In the genomic region with DNA sequence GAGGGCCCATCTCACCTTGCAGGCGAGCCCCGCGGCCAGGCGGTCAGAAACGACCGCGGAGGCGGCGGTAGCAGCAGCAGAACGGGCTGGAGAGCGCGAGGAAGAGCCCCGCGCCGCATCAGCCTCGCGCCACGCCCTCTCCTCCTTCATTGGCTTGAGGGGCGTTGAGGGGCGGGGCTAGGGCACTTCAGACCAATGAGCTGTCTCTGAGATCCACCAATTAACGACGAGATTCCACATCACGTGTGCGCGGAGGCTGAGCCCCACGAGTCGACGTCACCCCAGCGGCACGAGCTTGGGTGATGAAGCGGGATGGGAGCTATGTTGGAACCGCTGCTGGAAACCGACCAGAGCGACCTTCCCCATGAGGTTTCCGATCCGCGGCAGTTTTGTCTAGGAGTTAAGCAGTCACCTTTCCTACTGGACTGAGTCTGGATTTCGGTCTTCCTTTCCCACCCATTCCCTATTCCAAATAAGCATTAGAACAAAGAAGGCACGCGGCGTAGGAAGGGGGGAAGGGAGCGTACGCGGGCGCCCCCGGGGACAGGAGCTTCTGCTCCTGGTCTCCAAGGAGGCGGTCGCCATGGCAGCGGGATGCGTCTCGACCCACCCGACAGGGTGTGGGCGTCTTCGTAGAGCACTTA, we compare ENCODE assay signal across 8 mouse cellular contexts. TPM values are rescaled to one million over a fixed set of nuclear protein-coding genes. Genes with fewer than 3 reads are reported as not detected.
DNase-seq lines count a peak whose midpoint lies in the region; ATAC-seq and TF ChIP-seq lines count a peak whose summit lies in the region.

1700037H04Rik (minus strand) TSS at position 144 of the 644 bp plus-strand sequence.

- H3K27me3 ChIP-seq in embryonic facial prominence, embryonic 13.5 days: no peaks in the 10 kb centered on the region
- H3K27me3 ChIP-seq in kidney, adult 2 months (replicated peaks; ENCODE audit: control insufficient read depth, insufficient read depth, low read length): no peaks in the 10 kb centered on the region
- H3K27me3 ChIP-seq in limb, embryonic 12.5 days: no peaks in the 10 kb centered on the region
- no peaks in the 10 kb centered on the region for H3K27me3 ChIP-seq in midbrain, embryonic 15.5 days (replicated peaks)
- H3K27me3 ChIP-seq in spleen, adult 2 months (ENCODE audit: control insufficient read depth, insufficient read depth, low read length): no peaks in the 10 kb centered on the region

- peaks cover 36% of the 10 kb centered on the region for H3K4me1 ChIP-seq in embryonic facial prominence, embryonic 13.5 days
- peaks cover 3% of the 10 kb centered on the region; the same call in 1 of the 2 replicates for H3K4me1 ChIP-seq in kidney, adult 2 months (ENCODE audit: control insufficient read depth, insufficient read depth, low read length)
- H3K4me1 ChIP-seq in limb, embryonic 12.5 days (replicated peaks): peaks cover 27% of the 10 kb centered on the region
- peaks cover 33% of the 10 kb centered on the region for H3K4me1 ChIP-seq in midbrain, embryonic 15.5 days
- H3K4me1 ChIP-seq in spleen, adult 2 months (ENCODE audit: control insufficient read depth, insufficient read depth, insufficient read length): peaks cover 3% of the 10 kb centered on the region; the same call in 1 of the 2 replicates

- DNase-seq in 3134 (ENCODE audit: extremely low read depth, insufficient read length, low spot score): peak; percentile 97
- peak; percentile 95 to 97 for DNase-seq in adrenal gland, postnatal 36 days
- DNase-seq in heart, adult 18-20 months: peak; percentile 97 to 98
- peak; percentile 99 for DNase-seq in kidney, adult 2 months
- DNase-seq in spleen, adult 2 months (ENCODE audit: low read depth in 1 of 2, low spot score in 2 of 2): peak; percentile 96 to 97

- peak within 1 kb of the TSS; percentile 76 for H3K4me3 ChIP-seq in embryonic facial prominence, embryonic 13.5 days
- peak within 1 kb of the TSS; percentile 66 for H3K4me3 ChIP-seq in kidney, adult 2 months (ENCODE audit: insufficient read depth, low read depth, low read length)
- peak within 1 kb of the TSS; percentile 76 for H3K4me3 ChIP-seq in limb, embryonic 12.5 days (replicated peaks)
- H3K4me3 ChIP-seq in midbrain, embryonic 15.5 days: peak within 1 kb of the TSS; percentile 82
- H3K4me3 ChIP-seq in spleen, adult 2 months (ENCODE audit: extremely low read depth, insufficient read depth, insufficient read length): peak within 1 kb of the TSS; percentile 67

- no peak for TF ChIP-seq CTCF in kidney, adult 2 months (conservative IDR thresholded peaks at IDR 0.05; ENCODE audit: insufficient read depth, insufficient read length, low read depth, low read length)
- no peak for TF ChIP-seq CTCF in spleen, adult 2 months (IDR thresholded peaks at IDR 0.05; ENCODE audit: extremely low read depth, insufficient read depth, insufficient read length, insufficient replicate concordance)

- peak; percentile 87 for TF ChIP-seq POLR2A in kidney, adult 2 months (IDR thresholded peaks at IDR 0.05; ENCODE audit: low read depth, low read length)
- peak; percentile 67; the same call in 1 of the 2 replicates for TF ChIP-seq POLR2A in spleen, adult 2 months (IDR thresholded peaks at IDR 0.05; ENCODE audit: low read depth, low read length)

- H3K36me3 ChIP-seq in embryonic facial prominence, embryonic 13.5 days: 0 out of 2 replicates have a peak, but pooled peaks cover 5% of the 10 kb centered on the region
- no peaks in the 10 kb centered on the region for H3K36me3 ChIP-seq in kidney, adult 2 months (ENCODE audit: control insufficient read depth, insufficient read depth, low read length)
- H3K36me3 ChIP-seq in limb, embryonic 12.5 days: peaks cover 9% of the 10 kb centered on the region
- H3K36me3 ChIP-seq in midbrain, embryonic 15.5 days (replicated peaks): no peaks in the 10 kb centered on the region
- no peaks in the 10 kb centered on the region; the same call in 1 of the 2 replicates for H3K36me3 ChIP-seq in spleen, adult 2 months (ENCODE audit: control insufficient read depth, insufficient read depth, low read length)

- peak; percentile 96 for ATAC-seq in embryonic facial prominence, embryonic 13.5 days (ENCODE audit: insufficient number of reproducible peaks, insufficient read depth, low FRiP score, low TSS enrichment, low read depth)
- ATAC-seq in limb, embryonic 12.5 days (ENCODE audit: insufficient number of reproducible peaks, insufficient read depth, low FRiP score, low TSS enrichment, low read depth): peak; percentile 91
- ATAC-seq in midbrain, embryonic 15.5 days (replicated peaks): peak; percentile 98

- under 1% methylated on average over 54 of the region's 54 CpGs for WGBS in embryonic facial prominence, embryonic 13.5 days
- under 1% methylated on average over 54 of the region's 54 CpGs for WGBS in kidney, adult 2 months
- under 1% methylated on average over 54 of the region's 54 CpGs for WGBS in limb, embryonic 12.5 days
- WGBS in midbrain, embryonic 15.5 days: under 1% methylated on average over 54 of the region's 54 CpGs
- under 1% methylated on average over 54 of the region's 54 CpGs for WGBS in spleen, adult 2 months

- H3K4me2 ChIP-seq in embryonic facial prominence, embryonic 13.5 days: peak within 1 kb of the TSS; percentile 88
- peak within 1 kb of the TSS; percentile 94 for H3K4me2 ChIP-seq in limb, embryonic 12.5 days
- peak within 1 kb of the TSS; percentile 78 for H3K4me2 ChIP-seq in midbrain, embryonic 15.5 days

- H3K9me3 ChIP-seq in embryonic facial prominence, embryonic 13.5 days: no peaks in the 10 kb centered on the region
- no peaks in the 10 kb centered on the region for H3K9me3 ChIP-seq in limb, embryonic 12.5 days
- H3K9me3 ChIP-seq in midbrain, embryonic 15.5 days: 0 out of 2 replicates have a peak, but pooled peaks cover 2% of the 10 kb centered on the region

- peak within 1 kb of the TSS; percentile 87 for H3K9ac ChIP-seq in embryonic facial prominence, embryonic 13.5 days
- H3K9ac ChIP-seq in limb, embryonic 12.5 days (replicated peaks): peak within 1 kb of the TSS; percentile 85
- peak within 1 kb of the TSS; percentile 79 for H3K9ac ChIP-seq in midbrain, embryonic 15.5 days

- peak within 1 kb of the TSS; percentile 93 for H3K27ac ChIP-seq in embryonic facial prominence, embryonic 13.5 days
- peak within 1 kb of the TSS; percentile 59 for H3K27ac ChIP-seq in kidney, adult 2 months (ENCODE audit: insufficient read depth, low read depth, low read length)
- H3K27ac ChIP-seq in limb, embryonic 12.5 days: peak within 1 kb of the TSS; percentile 89
- peak within 1 kb of the TSS; percentile 91 for H3K27ac ChIP-seq in midbrain, embryonic 15.5 days
- H3K27ac ChIP-seq in spleen, adult 2 months (ENCODE audit: insufficient read depth, low read length): peak within 1 kb of the TSS; percentile 35; the same call in 1 of the 2 replicates

RNA-seq across cellular contexts. Expression of gene 1700037H04Rik, which starts in this region (rescaled TPM):
- total RNA-seq in adrenal gland, postnatal 36 days (2021): 100 to 1,000 TPM in 1 of 2 experiments, 10 to 100 TPM in 1; 83.7 to 125 TPM
- 67.5 and 71.4 TPM in 2 replicates for polyA plus RNA-seq in embryonic facial prominence, embryonic 13.5 days (2015; fragmentation: Nextera tagmentation; extraction: Ambion mirVana)
- total RNA-seq in heart, adult 18-20 months (2021): 10 to 100 TPM in 1 of 2 experiments, 1 to 10 TPM in 1; 9.7 to 17.7 TPM
- polyA plus RNA-seq in kidney, adult 2 months (2012; rRNA removed): 107 and 112 TPM in 2 replicates
- polyA plus RNA-seq in limb, embryonic 12.5 days (2016; fragmentation: Nextera tagmentation; extraction: Ambion mirVana): 58.2 and 62.2 TPM in 2 replicates
- polyA plus RNA-seq in midbrain, embryonic 15.5 days (2015; fragmentation: Nextera tagmentation; extraction: Ambion mirVana): 71.2 and 81.5 TPM in 2 replicates
- polyA plus RNA-seq in spleen, adult 2 months (2012; rRNA removed): 60.1 and 80.5 TPM in 2 replicates

Comparison
In these comparisons a context has a peak if more than half of its experiments do, and no peak if none do; other contexts are left out.
1. Peak in every context shown above with its lines: DNase-seq, ATAC-seq, H3K4me3 ChIP-seq and H3K27ac ChIP-seq.
2. RNA of gene 1700037H04Rik (total RNA-seq): 83.7 to 125 TPM in adrenal gland, postnatal 36 days; 9.7 to 17.7 TPM in heart, adult 18-20 months; every median in the first group is over 4 times any median in the second.
3. H3K27ac ChIP-seq: peak in every context shown above with its lines; median percentile 93 in embryonic facial prominence, embryonic 13.5 days; 91 in midbrain, embryonic 15.5 days; 89 in limb, embryonic 12.5 days; 59 in kidney, adult 2 months; 35 in spleen, adult 2 months.